Mouse (Mus musculus) limb, embryonic 14.5 days (tissue): ENCODE measurements around the gene Ankrd13a. TPM values are rescaled to one million over a fixed set of nuclear protein-coding genes. Genes with fewer than 3 reads are reported as not detected.
A peak's percentile ranks its signal among the peaks of the same experiment; 100 is the strongest.

Experiments
- ATAC-seq: fragments of 200-750 bp; cut with Nextera tagmentation; 2 replicates; pipeline ENCODE4 v1.8.0; 2017; ENCODE audit warnings: low read depth, moderate number of reproducible peaks, moderate TSS enrichment; ENCODE audit not compliant: low FRiP score
- DNase-seq: peaks from one replicate; pipeline ENCODE4 v3.0.0-alpha.2; 2015; ENCODE audit warnings: low spot score
- H3K27ac ChIP-seq: fragments of 300-500 bp; sonication (generic); replicated peaks from 2 replicates; pipeline ENCODE4 v1.5.1; 2014; ENCODE audit warnings: low read depth, mild to moderate bottlenecking, low read length, moderate library complexity, mixed read lengths
- H3K27me3 ChIP-seq: fragments of 300-500 bp; sonication (generic); 2 replicates; pipeline ENCODE4 v1.6.1; 2014; ENCODE audit warnings: low read length, mixed read lengths; ENCODE audit not compliant: control insufficient read depth, insufficient read depth
- H3K36me3 ChIP-seq: fragments of 300-500 bp; sonication (generic); 2 replicates; pipeline ENCODE4 v1.6.1; 2014; ENCODE audit warnings: mild to moderate bottlenecking, low read length, moderate library complexity, mixed read lengths; ENCODE audit not compliant: control insufficient read depth, insufficient read depth
- H3K4me1 ChIP-seq: fragments of 300-500 bp; sonication (generic); 2 replicates; pipeline ENCODE4 v1.6.1; 2014; ENCODE audit warnings: antibody characterized with exemption, low read length, mixed read lengths; ENCODE audit not compliant: control insufficient read depth, insufficient read depth
- H3K4me2 ChIP-seq: fragments of 300-500 bp; sonication (generic); replicated peaks from 2 replicates; pipeline ENCODE4 v1.6.1; 2014; ENCODE audit warnings: low read depth, mild to moderate bottlenecking, low read length, moderate library complexity; ENCODE audit not compliant: severe bottlenecking
- H3K4me3 ChIP-seq: fragments of 300-500 bp; sonication (generic); replicated peaks from 2 replicates; pipeline ENCODE4 v1.5.1; 2014; ENCODE audit warnings: low read length
- H3K9ac ChIP-seq: fragments of 300-500 bp; sonication (generic); 2 replicates; pipeline ENCODE4 v1.6.1; 2014; ENCODE audit warnings: mild to moderate bottlenecking, low read depth, low read length, moderate library complexity; ENCODE audit not compliant: severe bottlenecking
- H3K9me3 ChIP-seq: fragments of 300-500 bp; sonication (generic); 2 replicates; pipeline ENCODE4 v1.6.1; 2016; ENCODE audit warnings: low read length; ENCODE audit not compliant: control insufficient read depth
- POLR2A ChIP-seq: fragments of 200-500 bp; IDR thresholded peaks from 2 replicates; pipeline ENCODE4 v1.8.0; 2012; ENCODE audit warnings: inconsistent platforms, mild to moderate bottlenecking, moderate library complexity, borderline replicate concordance; ENCODE audit not compliant: insufficient read depth, insufficient read length; ENCODE audit errors: extremely low read depth
- WGBS: fragments of 180-500 bp; shearing (Covaris S2); extraction: QIAGEN DNeasy Blood & Tissue Kit; methylation state at CpG from one replicate; pipeline ENCODE4 v1.1.7; 2014; 5-methylcytosine and 5-hydroxymethylcytosine counted together
- polyA plus RNA-seq, 2 experiments: library from polyadenylated mRNA; depleted of rRNA in 1 of 2; stranded (reverse) in 1 of 2; unstranded in 1 of 2; fragments of >200 nt; fragmentation: Nextera tagmentation in 1 of 2; extraction: Ambion mirVana in 1 of 2; gene quantifications; 2 replicates each; pipeline versions ENCODE4 v1.2.1 to v1.2.3; 2012 to 2014

Ankrd13a gene
- polyA plus RNA-seq (2012; rRNA removed) (48.6 and 51.6 TPM in 2 replicates), polyA plus RNA-seq (2014; fragmentation: Nextera tagmentation; extraction: Ambion mirVana) (65.3 and 67.6 TPM in 2 replicates)

GRCm38 (mm10) chr5:114774403-114775051 is at the start of gene Ankrd13a:
TSS of gene Ankrd13a (plus strand) at chr5:114774677.
- ATAC-seq = peak; percentile 92
- peaks cover 6% of the 10 kb centered on the region; the same call in 1 of the 2 replicates for H3K4me1 ChIP-seq
- no peaks in the 10 kb centered on the region for H3K36me3 ChIP-seq
- WGBS = under 1% methylated on average over 32 of the region's 73 CpGs
- H3K4me3 ChIP-seq = peak within 1 kb of the TSS; percentile 98
- no peaks in the 10 kb centered on the region for H3K9me3 ChIP-seq
- H3K9ac ChIP-seq = peak within 1 kb of the TSS; percentile 95
- DNase-seq = peak; percentile 92
- peak within 1 kb of the TSS; percentile 95 for H3K4me2 ChIP-seq
- 0 out of 2 replicates have a peak, but pooled peaks have one; percentile 41 for TF ChIP-seq POLR2A
- no peaks in the 10 kb centered on the region for H3K27me3 ChIP-seq
- H3K27ac ChIP-seq = peak within 1 kb of the TSS; percentile 96

- no peaks in the 10 kb centered on the region for H3K9me3 ChIP-seq
- no peak overlapping the region for H3K4me3 ChIP-seq
- peaks cover 64% of the 10 kb centered on the region for H3K36me3 ChIP-seq
- DNase-seq (no peak), ATAC-seq (no peak)
- no peak overlapping the region for H3K4me2 ChIP-seq
- H3K4me1 ChIP-seq = no peaks in the 10 kb centered on the region
- no peak overlapping the region for H3K27ac ChIP-seq
- H3K27me3 ChIP-seq = no peaks in the 10 kb centered on the region
- no peak overlapping the region for H3K9ac ChIP-seq
- TF ChIP-seq POLR2A = no peak
- 81% methylated on average over 10 of the region's 10 CpGs for whole genome bisulfite sequencing
Measured at GRCm38 (mm10) chr5:114728160-114728559, 46.3 kb upstream of the Ankrd13a start.

- H3K27ac ChIP-seq = no peak overlapping the region
- no peaks in the 10 kb centered on the region for H3K4me1 ChIP-seq
- H3K9ac ChIP-seq = no peak overlapping the region
- TF ChIP-seq POLR2A = no peak
- DNase-seq (peak; percentile 44), ATAC-seq (peak; percentile 65; the same call in 1 of the 2 replicates)
- no peak overlapping the region for H3K4me3 ChIP-seq
- no peaks in the 10 kb centered on the region for H3K9me3 ChIP-seq
- H3K4me2 ChIP-seq = no peak overlapping the region
- H3K36me3 ChIP-seq = peaks cover 83% of the 10 kb centered on the region
- no peaks in the 10 kb centered on the region for H3K27me3 ChIP-seq
- WGBS = 40% methylated on average over 10 of the region's 10 CpGs
Measured at GRCm38 (mm10) chr5:114730129-114730528, 44.3 kb upstream of the Ankrd13a start.

- no peak for ATAC-seq
- no peaks in the 10 kb centered on the region for H3K4me1 ChIP-seq
- no peak overlapping the region for H3K9ac ChIP-seq
Measured at GRCm38 (mm10) chr5:114731498-114731897, 43.0 kb upstream of the Ankrd13a start.

GRCm38 (mm10) chr5:114731969-114732368 is 42.5 kb upstream of the Ankrd13a start:
- Histone ChIP-seq H3K9ac (no peak overlapping the region), H3K36me3 (peaks cover 94% of the 10 kb centered on the region), H3K4me2 (no peak overlapping the region), H3K4me3 (no peak overlapping the region), H3K27ac (no peak overlapping the region), H3K9me3 (no peaks in the 10 kb centered on the region), H3K4me1 (no peaks in the 10 kb centered on the region), H3K27me3 (no peaks in the 10 kb centered on the region)
- DNase-seq = no peak
- WGBS = 86% methylated on average over 15 of the region's 15 CpGs
- no peak for ATAC-seq
- no peak for TF ChIP-seq POLR2A

More at GRCm38 (mm10) chr5:114731498-114731897, 43.0 kb upstream of the Ankrd13a start:
- Histone ChIP-seq H3K4me3 (no peak overlapping the region), H3K36me3 (peaks cover 90% of the 10 kb centered on the region), H3K4me2 (no peak overlapping the region), H3K27ac (no peak overlapping the region), H3K27me3 (no peaks in the 10 kb centered on the region), H3K9me3 (no peaks in the 10 kb centered on the region)
- TF ChIP-seq POLR2A = no peak
- no peak for DNase-seq
- WGBS = 71% methylated on average over 6 of the region's 6 CpGs
